14 mouse cellular contexts compared by ENCODE assay signal in the genomic region with DNA sequence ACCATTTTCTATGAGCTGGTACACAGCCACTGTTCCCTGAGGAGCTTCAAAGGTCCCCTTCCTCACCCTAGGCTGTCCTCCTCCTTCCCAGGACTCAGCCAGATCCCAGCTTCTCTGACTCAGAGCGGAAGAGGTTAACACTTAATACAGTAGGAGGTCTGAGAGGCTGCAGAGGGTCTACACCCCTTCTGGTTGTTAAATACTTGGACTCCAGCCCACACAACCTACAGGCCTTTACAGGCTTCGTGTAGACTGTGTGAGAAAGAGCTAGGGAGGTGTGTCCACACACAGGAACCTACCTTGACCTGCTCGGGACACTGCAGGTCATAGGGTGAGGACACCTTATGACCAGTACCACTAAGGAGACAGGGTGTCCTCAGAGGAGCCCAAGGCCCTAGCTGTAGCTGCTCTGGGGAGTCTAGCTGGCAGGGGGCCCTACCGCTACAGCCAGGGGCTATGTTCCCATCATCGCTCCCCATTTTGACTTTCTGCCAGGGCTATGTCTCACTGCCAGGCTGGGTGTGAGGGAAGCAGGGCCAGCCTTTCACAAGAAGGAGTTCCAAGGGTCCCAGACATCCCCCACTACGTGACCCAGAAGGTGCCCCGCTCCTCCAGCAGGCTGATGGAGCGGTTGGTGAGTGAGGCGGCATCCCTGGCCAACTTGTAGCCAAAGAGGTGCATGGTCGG. TPM values are rescaled to one million over a fixed set of nuclear protein-coding genes. Genes with fewer than 3 reads are reported as not detected.
DNase-seq lines count a peak whose midpoint lies in the region; ATAC-seq and TF ChIP-seq lines count a peak whose summit lies in the region.
"Had no signal": no experiment of that assay in that cellular context is flagged by ENCODE, and none has a peak within 500 bp of the region (broad histone marks: within the 10 kb centered on the region; RNA-seq: fewer than 3 reads in every experiment).

No protein-coding gene starts in this region.

- peak overlapping the region; percentile 70 for H3K4me3 ChIP-seq in E14TG2a.4 (replicated peaks; ENCODE audit: low read length)
- H3K4me3 ChIP-seq in ES-Bruce4 (ENCODE audit: low read depth, low read length), result peak overlapping the region; percentile 32
- no peak overlapping the region for H3K4me3 ChIP-seq in limb, embryonic 14.5 days (replicated peaks; ENCODE audit: low read length)
- H3K4me3 ChIP-seq: myocyte had no signal

- intact Hi-C loops in left cerebral cortex, postnatal 4 days (cut with DNase I), result no loop called here
- intact Hi-C loops in left cerebral cortex, postnatal 25 days (cut with DNase I), result no loop called here

- no peak for TF ChIP-seq EP300 in ES-Bruce4 (IDR thresholded peaks at IDR 0.05; ENCODE audit: insufficient read depth, low read depth, low read length)

- TF ChIP-seq CTCF in E14TG2a.4 (conservative IDR thresholded peaks at IDR 0.05; ENCODE audit: low read length) (no peak), ES-Bruce4 (IDR thresholded peaks at IDR 0.05; ENCODE audit: low read depth, low read length) (no peak)

- H3K9ac ChIP-seq in ES-Bruce4 (ENCODE audit: low read depth, poor library complexity, severe bottlenecking), result no peak overlapping the region
- H3K9ac ChIP-seq in limb, embryonic 14.5 days (ENCODE audit: low read depth, low read length, severe bottlenecking), result no peak overlapping the region

- TF ChIP-seq POLR2A in ES-Bruce4 (IDR thresholded peaks at IDR 0.05; ENCODE audit: insufficient read depth, low read length), result no peak
- TF ChIP-seq POLR2A in limb, embryonic 14.5 days (IDR thresholded peaks at IDR 0.05; ENCODE audit: borderline replicate concordance, extremely low read depth, insufficient read depth, insufficient read length), result no peak

- WGBS in limb, embryonic 14.5 days, result 64% methylated on average over 10 of the region's 10 CpGs

- peak overlapping the region; percentile 14; the same call in 1 of the 2 replicates for H3K4me2 ChIP-seq in limb, embryonic 14.5 days (replicated peaks; ENCODE audit: low read depth, low read length, severe bottlenecking)

- H3K36me3 ChIP-seq in E14TG2a.4 (ENCODE audit: insufficient read depth, low read length) (no peaks in the 10 kb centered on the region), ES-Bruce4 (ENCODE audit: control insufficient read depth, insufficient read depth, low read length, poor library complexity, severe bottlenecking) (no peaks in the 10 kb centered on the region)
- peaks cover 36% of the 10 kb centered on the region for H3K36me3 ChIP-seq in limb, embryonic 14.5 days (ENCODE audit: control insufficient read depth, insufficient read depth, low read length)
- H3K36me3 ChIP-seq: heart, embryonic 10.5 days had no signal

- peak; percentile 84 for ATAC-seq in limb, embryonic 14.5 days (ENCODE audit: low FRiP score, low read depth)

- H3K9me3 ChIP-seq in E14TG2a.4 (ENCODE audit: low read length) (no peaks in the 10 kb centered on the region), ES-Bruce4 (replicated peaks; ENCODE audit: control insufficient read depth, insufficient read depth, low read length, poor library complexity, severe bottlenecking) (no peaks in the 10 kb centered on the region)
- no peaks in the 10 kb centered on the region for H3K9me3 ChIP-seq in limb, embryonic 14.5 days (ENCODE audit: control insufficient read depth, low read length)
- H3K9me3 ChIP-seq: heart, embryonic 10.5 days had no signal

- no peak overlapping the region for H3K27ac ChIP-seq in ES-Bruce4 (ENCODE audit: insufficient read depth, low read length)
- H3K27ac ChIP-seq in limb, embryonic 14.5 days (replicated peaks; ENCODE audit: low read depth, low read length), result peak overlapping the region; percentile 35
- H3K27ac ChIP-seq: kidney, postnatal 0 days had no signal

- DNase-seq in left cerebral cortex, postnatal 4 days, result peak; percentile 53
- DNase-seq in left cerebral cortex, postnatal 25 days (ENCODE audit: low spot score in 2 of 2), result no peak
- peak; percentile 72 for DNase-seq in limb, embryonic 14.5 days (ENCODE audit: low spot score)
- DNase-seq in frontal cortex, adult 2 months (ENCODE audit: extremely low spot score in 1 of 2, low spot score in 1 of 2), result no peak
- no peak for DNase-seq in cerebellum, adult 11 months
- no peak for DNase-seq in urinary bladder, postnatal 10 days (ENCODE audit: low spot score)
- DNase-seq: adrenal gland, adult 8-10 months; thymus, adult 18-20 months had no signal

- peaks cover 46% of the 10 kb centered on the region for H3K27me3 ChIP-seq in E14TG2a.4 (ENCODE audit: insufficient read depth, low read length)
- H3K27me3 ChIP-seq in ES-Bruce4 (ENCODE audit: control insufficient read depth, insufficient read depth, low read length, poor library complexity, severe bottlenecking), result no peaks in the 10 kb centered on the region
- H3K27me3 ChIP-seq in limb, embryonic 14.5 days (ENCODE audit: control insufficient read depth, insufficient read depth, low read length), result no peaks in the 10 kb centered on the region
- H3K27me3 ChIP-seq: CH12.LX had no signal

- peaks cover 48% of the 10 kb centered on the region for H3K4me1 ChIP-seq in E14TG2a.4 (replicated peaks; ENCODE audit: low read depth, low read length)
- peaks cover 3% of the 10 kb centered on the region for H3K4me1 ChIP-seq in ES-Bruce4 (ENCODE audit: control insufficient read depth, insufficient read depth, low read length)
- peaks cover 24% of the 10 kb centered on the region for H3K4me1 ChIP-seq in limb, embryonic 14.5 days (ENCODE audit: control insufficient read depth, insufficient read depth, low read length)
- H3K4me1 ChIP-seq: heart, embryonic 10.5 days had no signal

RNA-seq across cellular contexts. Expression of a gene that starts 33.9 kb away (rescaled TPM):
- 1 to 10 TPM; 2.6 to 2.8 TPM for total RNA-seq in left cerebral cortex, postnatal 4 days (2021)
- total RNA-seq in left cerebral cortex, postnatal 25 days (2021), result 1 to 10 TPM; 1.6 to 1.8 TPM
- polyA plus RNA-seq in ES-Bruce4 (2011; ENCODE audit: insufficient read depth, insufficient read length, low read depth, missing spikeins), result 0.43 and 0.55 TPM in 2 replicates
- 7.7 and 9.7 TPM in 2 replicates for polyA plus RNA-seq in limb, embryonic 14.5 days (2012; rRNA removed)
- 2.0 TPM in 2 replicates for polyA plus RNA-seq in limb, embryonic 14.5 days (2014; fragmentation: Nextera tagmentation; extraction: Ambion mirVana)
- 1.8 TPM in 2 replicates for polyA plus RNA-seq in frontal cortex, adult 2 months (2012; rRNA removed)

Comparison
In these comparisons a context has a peak if more than half of its experiments do, and no peak if none do; other contexts are left out.
1. DNase-seq: peak in left cerebral cortex, postnatal 4 days (single experiment) and limb, embryonic 14.5 days (single experiment); none in left cerebral cortex, postnatal 25 days (0 of 2), frontal cortex, adult 2 months (0 of 2), cerebellum, adult 11 months (single experiment) and urinary bladder, postnatal 10 days (single experiment).